Mouse (Mus musculus) liver, postnatal 0 days (tissue): ENCODE measurements around the gene Stard3.

ENCODE experiments used
- CTCF ChIP-seq: sonication (generic); IDR thresholded peaks from 2 replicates; pipeline ENCODE4 v1.5.1; 2016; ENCODE audit warnings: antibody characterized with exemption, low read depth
- EP300 ChIP-seq: IDR thresholded peaks from 2 replicates; pipeline ENCODE4 v1.6.1; 2016; ENCODE audit warnings: antibody characterized with exemption, low read depth, mild to moderate bottlenecking

DNA sequence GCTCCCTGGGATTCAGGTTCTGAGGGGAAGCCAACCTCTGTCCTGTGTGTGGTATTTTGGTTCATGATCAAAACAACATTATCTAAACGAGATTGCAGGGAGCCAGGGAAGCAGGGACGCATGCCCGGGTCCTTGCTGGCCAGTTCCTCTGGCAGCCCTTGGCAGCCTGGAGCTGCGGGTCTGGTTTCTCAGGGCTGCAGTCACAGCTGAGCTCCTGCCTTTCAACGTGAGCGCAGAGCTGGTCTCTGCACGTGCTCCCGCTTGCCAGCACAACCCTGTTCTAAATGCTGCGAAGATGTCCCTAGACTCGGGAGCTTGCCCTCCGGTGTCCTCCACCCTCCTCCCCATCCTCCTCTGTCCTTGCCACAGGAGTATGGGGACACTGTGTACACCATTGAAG lies 19.6 kb downstream of the Stard3 start:
- TF ChIP-seq CTCF (no peak), EP300 (no peak)
